Mouse (Mus musculus): ENCODE measurements at regions not wholly inside any gene's neighbourhood (a gene's known extent, or its start where the extent isn't known, plus 50 kb on each side); places are given as distances from the start of the nearest gene placed in this dataset.

DNA sequence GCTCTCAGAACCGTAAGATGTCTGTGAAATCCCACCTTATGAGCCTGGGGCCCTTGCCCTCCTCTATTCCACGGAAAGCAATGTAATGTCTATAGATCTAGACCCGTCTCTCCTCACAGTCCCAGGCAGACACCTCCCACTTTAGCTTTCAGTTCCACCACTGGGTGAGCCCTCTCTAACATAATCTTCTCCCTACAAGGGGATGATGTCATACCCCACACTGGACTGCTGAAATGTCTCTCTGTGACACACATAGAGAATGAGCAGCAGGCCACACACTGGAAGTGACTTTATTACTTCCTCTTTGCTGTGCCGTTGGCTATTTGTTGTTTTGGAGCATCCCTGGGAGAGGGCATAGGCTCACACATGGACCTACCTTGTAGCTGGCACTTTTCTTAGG lies 210.3 kb upstream of the Camk1g start:
- TF ChIP-seq POLR2A (IDR thresholded peaks at IDR 0.05; ENCODE audit: low read depth, low read length): no peak
- no peak for TF ChIP-seq CTCF (IDR thresholded peaks at IDR 0.05; ENCODE audit: extremely low read depth, insufficient read length, insufficient replicate concordance, low read depth, low read length)

Measured in small intestine, adult 2 months (tissue).